Mouse (Mus musculus): Measurements from ENCODE around the gene Amy2a4. TPM values are rescaled to one million over a fixed set of nuclear protein-coding genes. Genes with fewer than 3 reads are reported as not detected.
"Not testable (repeated sequence)": the region's sequence is repeated elsewhere in the genome, so short reads cannot be mapped to it uniquely, and the experiment has no call there.

Gene Amy2a4
- polyA plus RNA-seq (2016; fragmentation: Nextera tagmentation; extraction: Ambion mirVana), result not detected in 2 replicates

- H3K27ac ChIP-seq; H3K4me3 ChIP-seq; H3K4me1 ChIP-seq; H3K27me3 ChIP-seq (ENCODE audit: insufficient read depth, poor library complexity, severe bottlenecking); H3K36me3 ChIP-seq; H3K9me3 ChIP-seq; DNase-seq (ENCODE audit: low spot score): not testable (repeated sequence)
- no CpG with 5 or more reads among the region's 4 CpGs for WGBS
Measured at GRCm38 (mm10) chr3:113291349-113291748, at the start of gene Amy2a4. Gene Amy2a4 (minus strand): TSS chr3:113291449.

- H3K27me3 ChIP-seq (ENCODE audit: insufficient read depth, poor library complexity, severe bottlenecking); H3K4me3 ChIP-seq; DNase-seq (ENCODE audit: low spot score); H3K36me3 ChIP-seq; H3K4me1 ChIP-seq; H3K27ac ChIP-seq; H3K9me3 ChIP-seq: not testable (repeated sequence)
- no CpG with 5 or more reads among the region's 4 CpGs for WGBS
Measured at GRCm38 (mm10) chr3:113323952-113324351, 32.7 kb upstream of the Amy2a4 start, which contains the start of gene Amy2a3. Gene Amy2a3 (minus strand): TSS chr3:113324052.

- H3K4me3 ChIP-seq; DNase-seq (ENCODE audit: low spot score); H3K4me1 ChIP-seq; H3K36me3 ChIP-seq; H3K27me3 ChIP-seq (ENCODE audit: insufficient read depth, poor library complexity, severe bottlenecking); H3K9me3 ChIP-seq; H3K27ac ChIP-seq: not testable (repeated sequence)
- WGBS, result no CpG with 5 or more reads among the region's 3 CpGs
Measured at GRCm38 (mm10) chr3:113312937-113313336, 21.7 kb upstream of the Amy2a4 start.

- not testable (repeated sequence) for H3K36me3 ChIP-seq; H3K27ac ChIP-seq; H3K9me3 ChIP-seq; H3K4me3 ChIP-seq; H3K4me1 ChIP-seq; H3K27me3 ChIP-seq (ENCODE audit: insufficient read depth, poor library complexity, severe bottlenecking); DNase-seq (ENCODE audit: low spot score)
Measured at GRCm38 (mm10) chr3:113280285-113280684, 11.0 kb downstream of the Amy2a4 start.

DNA sequence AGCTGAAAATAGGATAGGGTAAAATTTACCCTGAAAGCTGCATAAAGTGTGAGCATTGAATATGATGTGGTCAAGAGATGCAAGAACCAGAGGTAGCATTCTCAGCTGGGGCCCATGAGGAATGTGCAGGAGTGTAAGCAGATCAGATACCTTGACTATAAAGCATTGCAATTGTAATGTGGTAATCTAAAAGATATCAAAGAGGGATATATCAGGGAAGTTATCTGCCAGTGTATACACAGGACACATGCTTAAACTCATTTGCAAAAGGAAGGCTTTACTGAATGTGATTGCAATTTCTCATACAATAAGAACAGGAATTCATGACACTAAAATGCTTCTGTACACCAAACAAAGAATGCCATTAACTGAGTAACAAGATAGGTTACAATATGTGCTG is 11.7 kb downstream of the Amy2a4 start:
- H3K4me3 ChIP-seq; H3K27me3 ChIP-seq (ENCODE audit: insufficient read depth, poor library complexity, severe bottlenecking); H3K9me3 ChIP-seq; H3K36me3 ChIP-seq; H3K27ac ChIP-seq; DNase-seq (ENCODE audit: low spot score); H3K4me1 ChIP-seq: not testable (repeated sequence)

DNA sequence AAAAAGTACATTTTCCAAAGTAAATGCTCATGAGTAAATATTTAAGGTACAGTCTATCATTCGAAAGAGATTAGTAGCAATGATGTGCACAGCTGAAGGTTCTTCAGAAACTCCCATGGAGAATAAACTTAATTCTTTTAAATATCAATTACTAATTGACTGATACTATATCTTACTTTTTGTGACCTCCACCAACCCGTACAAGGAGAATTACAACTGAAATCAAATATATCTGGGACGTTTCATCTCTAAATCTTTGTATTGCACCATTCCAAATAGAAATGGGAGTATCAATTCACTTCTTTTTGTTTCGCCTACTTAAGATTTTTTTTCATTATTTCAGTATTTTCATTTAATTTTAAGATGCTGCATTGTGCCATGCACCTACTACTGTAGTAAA is 32.5 kb downstream of the Amy2a4 start, which contains the start of gene Amy2a5:
Gene Amy2a5 (minus strand): TSS at position 101 of the 400 bp plus-strand sequence.
- H3K4me1 ChIP-seq; H3K4me3 ChIP-seq; H3K27ac ChIP-seq; H3K36me3 ChIP-seq; H3K9me3 ChIP-seq; H3K27me3 ChIP-seq (ENCODE audit: insufficient read depth, poor library complexity, severe bottlenecking); DNase-seq (ENCODE audit: low spot score): not testable (repeated sequence)
- WGBS, result no CpG with 5 or more reads among the region's 4 CpGs

Other genes with a start within 250 kb of the Amy2a4 start
- not detected in 2 replicates for gene Amy2a5, start 32.6 kb downstream of the Amy2a4 start, polyA plus RNA-seq (2016; fragmentation: Nextera tagmentation; extraction: Ambion mirVana)
- not detected in 2 replicates for gene Amy2a3, start 32.6 kb upstream of the Amy2a4 start, polyA plus RNA-seq (2016; fragmentation: Nextera tagmentation; extraction: Ambion mirVana)
- gene Amy2a2, start 65.2 kb upstream of the Amy2a4 start, polyA plus RNA-seq (2016; fragmentation: Nextera tagmentation; extraction: Ambion mirVana), result not detected in 2 replicates
- gene Amy2a1, start 241.0 kb upstream of the Amy2a4 start, polyA plus RNA-seq (2016; fragmentation: Nextera tagmentation; extraction: Ambion mirVana), result not detected in 2 replicates

All from heart, embryonic 10.5 days (tissue).